Mouse (Mus musculus): ENCODE measurements around the gene Mup21. TPM values are rescaled to one million over a fixed set of nuclear protein-coding genes. Genes with fewer than 3 reads are reported as not detected.
"Not testable (repeated sequence)": the region's sequence is repeated elsewhere in the genome, so short reads cannot be mapped to it uniquely, and the experiment has no call there.

The Mup21 gene
- not detected in 2 replicates for polyA plus RNA-seq (2015; fragmentation: Nextera tagmentation; extraction: Ambion mirVana)

DNA sequence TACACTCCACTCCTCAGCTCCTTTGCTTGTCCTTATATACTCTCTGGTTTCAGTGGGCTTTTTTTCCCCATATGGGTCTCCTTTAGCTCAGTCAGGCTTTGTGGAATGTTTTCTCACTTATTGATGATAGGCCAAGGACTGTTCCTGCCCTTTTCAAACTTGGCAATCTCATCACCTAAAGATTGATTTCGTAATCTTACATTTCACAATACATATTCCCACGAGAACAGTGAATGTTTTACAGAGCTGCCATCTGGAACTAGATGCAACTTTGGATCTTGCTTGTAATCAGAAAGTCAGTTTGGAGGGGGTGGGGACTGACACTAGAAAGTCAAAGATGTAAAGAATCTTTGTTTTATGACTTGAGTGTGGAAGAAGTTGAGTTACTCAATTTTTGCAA lies at the start of gene Mup21:
Mup21 (minus strand) TSS at position 53 of the 400 bp plus-strand sequence.
- Histone ChIP-seq H3K27me3 (no peaks in the 10 kb centered on the region), H3K9ac (no peak within 1 kb of the TSS), H3K27ac (no peak within 1 kb of the TSS), H3K4me2 (no peak within 1 kb of the TSS), H3K4me1 (no peaks in the 10 kb centered on the region), H3K4me3 (no peak within 1 kb of the TSS), H3K9me3 (replicated peaks) (peaks cover 4% of the 10 kb centered on the region), H3K36me3 (ENCODE audit: poor library complexity, severe bottlenecking) (no peaks in the 10 kb centered on the region)
- WGBS: 89% methylated on average over 2 of the region's 2 CpGs
- ATAC-seq: no peak

DNA sequence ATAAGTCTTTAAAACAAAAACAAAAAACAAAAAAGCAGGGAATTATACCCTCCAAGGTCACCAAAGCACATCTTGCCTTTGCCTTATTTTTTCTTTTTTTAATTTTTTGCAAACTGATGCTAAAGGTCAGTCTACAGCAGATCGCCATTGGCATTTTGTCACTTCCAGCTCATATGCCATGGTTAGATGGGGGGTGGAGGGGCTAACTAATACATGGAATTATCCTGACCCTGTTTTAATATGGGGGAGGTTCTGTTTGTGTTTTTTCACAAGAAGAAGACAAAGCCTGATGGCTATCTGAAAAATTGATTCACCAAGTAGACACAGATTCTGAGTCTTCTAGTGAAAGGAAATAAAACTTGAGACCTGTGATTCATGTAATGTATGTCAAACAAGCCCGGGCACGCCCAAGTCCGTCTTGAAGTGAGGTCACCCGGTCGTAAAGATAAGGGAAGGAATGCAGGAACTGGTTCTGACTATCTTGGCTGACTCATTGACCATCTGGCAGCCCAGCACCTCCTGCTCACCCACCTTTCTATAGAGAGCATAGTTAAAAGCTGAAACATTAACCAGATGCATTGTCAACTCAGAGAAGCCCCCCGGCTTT lies 49.4 kb upstream of the Mup21 start:
- Histone ChIP-seq H3K27ac (no peak overlapping the region), H3K9ac (no peak overlapping the region), H3K4me1 (no peaks in the 10 kb centered on the region), H3K9me3 (replicated peaks) (peaks cover 18% of the 10 kb centered on the region), H3K36me3 (ENCODE audit: poor library complexity, severe bottlenecking) (peaks cover 93% of the 10 kb centered on the region), H3K4me2 (no peak overlapping the region), H3K27me3 (no peaks in the 10 kb centered on the region), H3K4me3 (no peak overlapping the region)
- no peak for ATAC-seq
- WGBS: 94% methylated on average over 7 of the region's 7 CpGs

DNA sequence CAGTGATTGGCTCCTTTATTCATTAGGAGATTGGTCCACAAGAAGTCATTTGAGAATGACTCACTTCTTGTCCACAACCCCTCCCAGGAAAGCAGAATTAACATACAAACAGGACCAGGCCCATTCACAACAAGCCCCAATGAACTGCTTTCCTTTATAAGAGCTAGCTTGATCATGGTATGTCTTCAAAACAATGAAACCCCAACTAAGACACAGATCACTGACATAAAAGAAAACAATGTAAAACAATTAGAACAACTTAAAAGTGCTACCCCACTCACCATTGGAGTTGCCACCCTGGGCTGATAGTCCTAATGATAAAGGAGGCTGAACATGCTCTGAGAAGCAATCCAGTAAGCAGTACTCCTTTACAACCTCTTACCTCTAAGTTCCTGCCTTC lies 38.1 kb upstream of the Mup21 start:
- no peak overlapping the region for H3K9ac ChIP-seq
- H3K36me3 ChIP-seq (ENCODE audit: poor library complexity, severe bottlenecking): peaks cover 63% of the 10 kb centered on the region
- peaks cover 53% of the 10 kb centered on the region for H3K9me3 ChIP-seq (replicated peaks)
- H3K4me3 ChIP-seq: no peak overlapping the region
- ATAC-seq: no peak
- H3K4me1 ChIP-seq: no peaks in the 10 kb centered on the region
- no peaks in the 10 kb centered on the region for H3K27me3 ChIP-seq
- no peak overlapping the region for H3K27ac ChIP-seq
- H3K4me2 ChIP-seq: no peak overlapping the region

DNA sequence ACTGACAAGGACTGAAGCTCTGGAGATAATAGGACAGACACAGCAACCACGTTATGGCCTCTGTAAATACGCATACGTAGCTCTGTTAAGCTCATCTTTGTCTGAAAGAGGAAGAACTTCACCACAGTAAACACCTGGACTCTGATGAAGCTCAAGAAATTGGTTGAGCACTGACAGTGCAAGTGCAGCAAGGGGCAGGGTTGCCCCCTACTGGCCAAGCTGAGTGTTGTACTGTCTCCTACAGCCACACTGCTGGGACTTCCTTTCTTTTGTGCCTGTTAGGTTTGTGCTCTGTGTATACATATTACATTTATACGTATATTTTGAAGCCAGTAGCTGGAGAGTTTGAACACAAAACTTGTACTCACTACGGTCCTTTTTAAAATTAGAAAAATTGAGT lies 26.6 kb upstream of the Mup21 start:
- Histone ChIP-seq H3K9ac (no peak overlapping the region), H3K4me3 (no peak overlapping the region), H3K36me3 (ENCODE audit: poor library complexity, severe bottlenecking) (no peaks in the 10 kb centered on the region), H3K27ac (no peak overlapping the region), H3K9me3 (replicated peaks) (no peaks in the 10 kb centered on the region), H3K4me1 (no peaks in the 10 kb centered on the region), H3K4me2 (no peak overlapping the region), H3K27me3 (no peaks in the 10 kb centered on the region)
- 50% methylated on average over 5 of the region's 5 CpGs for WGBS
- no peak for ATAC-seq

DNA sequence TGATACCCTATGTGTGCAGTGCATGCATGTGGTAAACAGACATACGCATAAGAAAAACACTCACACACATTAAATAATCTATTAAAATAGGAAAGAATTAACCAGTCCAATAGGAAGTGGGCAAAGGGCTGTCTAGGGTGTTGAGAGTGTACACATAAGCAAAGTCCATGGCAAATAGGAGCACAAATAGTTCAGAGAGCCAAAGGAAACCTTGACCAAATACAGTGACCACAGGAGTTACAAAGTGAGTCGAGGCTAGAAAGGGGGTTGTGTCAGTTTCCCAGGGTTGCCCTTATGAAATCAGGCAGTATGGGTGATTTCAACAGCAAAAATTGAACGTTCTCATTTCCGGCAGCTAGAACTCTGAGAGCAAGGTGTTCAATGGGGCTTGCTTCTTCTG lies 23.8 kb upstream of the Mup21 start:
- 92% methylated on average over 4 of the region's 4 CpGs for WGBS
- Histone ChIP-seq H3K4me3 (no peak overlapping the region), H3K36me3 (ENCODE audit: poor library complexity, severe bottlenecking) (no peaks in the 10 kb centered on the region), H3K4me1 (no peaks in the 10 kb centered on the region), H3K9ac (no peak overlapping the region), H3K27ac (no peak overlapping the region), H3K9me3 (replicated peaks) (no peaks in the 10 kb centered on the region), H3K4me2 (no peak overlapping the region), H3K27me3 (no peaks in the 10 kb centered on the region)
- no peak for ATAC-seq

DNA sequence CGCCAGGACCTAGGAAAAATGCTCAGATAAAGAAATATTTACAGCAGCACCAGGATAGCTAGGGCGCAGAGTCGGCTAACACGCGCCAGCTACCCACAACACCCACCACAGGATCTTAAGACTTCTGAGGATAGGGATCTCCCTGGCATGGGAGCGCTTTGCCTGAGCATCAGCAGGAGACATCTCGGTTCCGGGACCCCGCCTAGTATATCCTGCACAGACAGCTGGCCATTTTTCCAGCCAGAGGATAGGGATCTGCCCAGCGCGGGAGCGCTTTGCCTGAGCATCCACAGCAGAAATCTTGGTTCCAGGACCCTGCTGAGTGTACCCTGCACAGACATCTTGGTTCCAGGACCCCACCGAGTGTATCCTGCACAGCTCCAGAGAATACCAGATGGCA lies 17.0 kb upstream of the Mup21 start:
- not testable (repeated sequence) for H3K27ac ChIP-seq; H3K4me1 ChIP-seq; H3K36me3 ChIP-seq (ENCODE audit: poor library complexity, severe bottlenecking); H3K9ac ChIP-seq; ATAC-seq; H3K4me3 ChIP-seq; H3K9me3 ChIP-seq (replicated peaks); H3K27me3 ChIP-seq; H3K4me2 ChIP-seq
- 93% methylated on average over 13 of the region's 13 CpGs for WGBS

DNA sequence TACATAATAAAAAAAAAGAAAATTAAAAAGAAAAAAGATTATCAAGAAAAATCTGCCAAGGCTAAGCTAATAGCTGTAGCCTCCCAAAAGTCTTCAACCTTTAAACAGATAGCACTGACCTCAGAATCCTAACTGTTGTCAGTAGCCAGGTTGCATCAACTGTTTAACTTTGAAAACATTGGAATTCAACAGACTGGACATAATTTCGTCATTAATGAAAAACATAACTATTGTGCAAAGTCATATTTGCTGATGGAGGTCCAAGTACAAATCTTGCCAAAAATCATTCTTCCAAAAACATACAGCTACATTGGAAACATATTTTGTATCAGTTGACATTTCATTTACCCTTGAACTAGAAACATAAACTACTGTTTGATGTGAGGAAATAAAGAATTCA lies 7.7 kb upstream of the Mup21 start:
- Histone ChIP-seq H3K27ac (no peak overlapping the region), H3K36me3 (ENCODE audit: poor library complexity, severe bottlenecking) (no peaks in the 10 kb centered on the region), H3K9ac (no peak overlapping the region), H3K4me3 (no peak overlapping the region), H3K4me2 (no peak overlapping the region), H3K4me1 (no peaks in the 10 kb centered on the region), H3K9me3 (replicated peaks) (no peaks in the 10 kb centered on the region), H3K27me3 (no peaks in the 10 kb centered on the region)
- no peak for ATAC-seq
- WGBS: 72% methylated on average over 1 of the region's 1 CpGs

DNA sequence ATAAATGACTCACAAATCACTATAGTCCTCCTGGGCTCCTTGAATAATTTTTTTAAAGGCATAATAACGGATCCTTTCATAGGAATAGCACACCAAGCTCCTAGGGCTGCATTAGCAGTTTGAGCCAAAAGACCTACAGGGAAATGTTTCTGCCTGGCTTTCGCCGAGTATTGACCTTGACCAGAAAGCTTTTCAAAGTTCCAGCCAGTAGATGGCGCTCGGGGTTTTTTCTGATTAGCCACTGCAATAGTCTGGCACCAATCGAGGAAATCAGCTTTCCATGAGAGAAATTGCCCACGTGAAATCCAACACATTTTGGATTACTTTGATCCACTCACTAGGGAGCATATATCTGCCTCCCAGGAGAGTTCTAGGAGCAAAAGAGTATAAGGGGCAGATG lies 17.0 kb downstream of the Mup21 start:
- Histone ChIP-seq H3K36me3 (ENCODE audit: poor library complexity, severe bottlenecking) (no peaks in the 10 kb centered on the region), H3K9me3 (replicated peaks) (peaks cover 36% of the 10 kb centered on the region), H3K4me1 (no peaks in the 10 kb centered on the region), H3K27ac (no peak overlapping the region), H3K27me3 (no peaks in the 10 kb centered on the region), H3K9ac (no peak overlapping the region), H3K4me2 (no peak overlapping the region), H3K4me3 (no peak overlapping the region)
- no peak for ATAC-seq
- 73% methylated on average over 7 of the region's 7 CpGs for WGBS

DNA sequence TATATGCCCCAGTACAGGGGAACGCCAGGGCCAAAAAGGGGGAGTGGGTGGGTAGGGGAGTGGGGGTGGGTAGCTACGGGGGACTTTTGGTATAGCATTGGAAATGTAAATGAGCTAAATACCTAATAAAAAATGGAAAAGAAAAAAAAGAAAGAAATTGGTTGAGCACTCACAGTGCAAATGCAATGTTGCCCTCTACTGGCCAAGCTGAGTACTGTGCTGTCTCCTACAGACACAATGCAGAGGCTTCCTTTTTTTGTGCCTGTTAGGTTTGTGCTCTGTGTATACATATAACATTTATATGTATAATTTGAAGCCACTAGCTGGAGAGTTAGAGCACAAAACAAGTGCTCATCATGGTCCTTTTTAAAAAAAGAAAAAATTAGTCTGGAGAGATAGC lies 47.3 kb downstream of the Mup21 start:
- 83% methylated on average over 2 of the region's 2 CpGs for WGBS
- H3K27ac ChIP-seq: not testable (repeated sequence)

More for the DNA sequence above, 47.3 kb downstream of the Mup21 start:
- not testable (repeated sequence) for H3K4me1 ChIP-seq; H3K27me3 ChIP-seq; H3K4me3 ChIP-seq; H3K9me3 ChIP-seq (replicated peaks); H3K4me2 ChIP-seq; H3K9ac ChIP-seq; ATAC-seq; H3K36me3 ChIP-seq (ENCODE audit: poor library complexity, severe bottlenecking)

Other genes with a start within 250 kb of the Mup21 start
- gene Mup20, start 96.7 kb downstream of the Mup21 start, polyA plus RNA-seq (2015; fragmentation: Nextera tagmentation; extraction: Ambion mirVana): not detected in 2 replicates
- not detected in 2 replicates for gene Mup3, start 63.5 kb downstream of the Mup21 start, polyA plus RNA-seq (2015; fragmentation: Nextera tagmentation; extraction: Ambion mirVana)
- gene Zfp37, start 80.2 kb upstream of the Mup21 start, polyA plus RNA-seq (2015; fragmentation: Nextera tagmentation; extraction: Ambion mirVana): 19.8 and 20.5 TPM in 2 replicates
- 8.0 and 8.1 TPM in 2 replicates for gene Slc31a2, start 111.7 kb upstream of the Mup21 start, polyA plus RNA-seq (2015; fragmentation: Nextera tagmentation; extraction: Ambion mirVana)
- 19.7 and 22.8 TPM in 2 replicates for gene Fkbp15, start 209.7 kb upstream of the Mup21 start, polyA plus RNA-seq (2015; fragmentation: Nextera tagmentation; extraction: Ambion mirVana)
- 38.2 and 43.1 TPM in 2 replicates for gene Slc31a1, start 209.9 kb upstream of the Mup21 start, polyA plus RNA-seq (2015; fragmentation: Nextera tagmentation; extraction: Ambion mirVana)

All from forebrain, embryonic 13.5 days (tissue).